Mouse (Mus musculus) CH12.LX (cell line): ENCODE results near the gene Gm28539.

Source experiments
- CHD2 ChIP-seq: IDR thresholded peaks from 2 replicates; pipeline ENCODE4 v1.6.1; 2011; ENCODE audit warnings: low read length, improper control_type of control experiment
- CTCF ChIP-seq, 2 experiments: IDR thresholded peaks in 1 of 2; conservative IDR thresholded peaks in 1 of 2; 2 replicates each; pipeline ENCODE4 v1.5.1; 2011 to 2012; ENCODE audit warnings: low read depth in 2 of 2, low read length in 2 of 2, improper control_type of control experiment in 1 of 2, inconsistent platforms in 1 of 2, mild to moderate bottlenecking in 1 of 2, moderate library complexity in 1 of 2
- EP300 ChIP-seq: IDR thresholded peaks from 2 replicates; pipeline ENCODE4 v1.6.1; 2011; ENCODE audit warnings: low read length, improper control_type of control experiment
- NELFE ChIP-seq: IDR thresholded peaks from 2 replicates; pipeline ENCODE4 v1.6.1; 2011; ENCODE audit warnings: low read depth, low read length, improper control_type of control experiment
- RAD21 ChIP-seq: IDR thresholded peaks from 2 replicates; pipeline ENCODE4 v1.6.1; 2011; ENCODE audit warnings: low read depth, mild to moderate bottlenecking, low read length, improper control_type of control experiment, moderate library complexity
- ZNF384 ChIP-seq: IDR thresholded peaks from 2 replicates; pipeline ENCODE4 v1.6.1; 2012; ENCODE audit warnings: low read depth, low read length, improper control_type of control experiment, inconsistent platforms

- TF ChIP-seq CTCF (conservative IDR thresholded peaks at IDR 0.05 in 1 of 2, IDR thresholded peaks at IDR 0.05 in 1 of 2; ENCODE audit: low read depth in 2 of 2, low read length in 2 of 2) (no peak), EP300 (no peak), ZNF384 (no peak), RAD21 (no peak), CHD2 (peak; percentile 72), NELFE (peak; percentile 85)
Observed at GRCm38 (mm10) chr16:18836468-18837208, at the start of gene Gm28539, which contains the start of gene 2510002D24Rik.
